Mouse (Mus musculus) heart, postnatal 0 days (tissue): ENCODE results near the gene Mre11a. TPM values are rescaled to one million over a fixed set of nuclear protein-coding genes. Genes with fewer than 3 reads are reported as not detected.

Experiments
- ATAC-seq: fragments of 200-750 bp; cut with Nextera tagmentation; 2 replicates; pipeline ENCODE4 v1.8.0; 2017; ENCODE audit warnings: low read depth, moderate number of reproducible peaks, moderate library complexity; ENCODE audit not compliant: insufficient read depth
- DNase-seq: peaks from one replicate; pipeline ENCODE4 v3.0.0-alpha.2; 2016; ENCODE audit warnings: low spot score
- H3K27ac ChIP-seq: fragments of 300-500 bp; sonication (generic); 2 replicates; pipeline ENCODE4 v1.5.1; 2014; ENCODE audit warnings: low read depth, mild to moderate bottlenecking
- H3K27me3 ChIP-seq: fragments of 300-500 bp; sonication (generic); 2 replicates; pipeline ENCODE4 v1.6.1; 2014; ENCODE audit warnings: low read length, mixed read lengths; ENCODE audit not compliant: control insufficient read depth, insufficient read depth
- H3K36me3 ChIP-seq: fragments of 300-500 bp; sonication (generic); replicated peaks from 2 replicates; pipeline ENCODE4 v1.6.1; 2014; ENCODE audit warnings: low read length, mixed read lengths; ENCODE audit not compliant: control insufficient read depth, insufficient read depth
- H3K4me1 ChIP-seq: fragments of 300-500 bp; sonication (generic); 2 replicates; pipeline ENCODE4 v1.6.1; 2014; ENCODE audit warnings: antibody characterized with exemption; ENCODE audit not compliant: control insufficient read depth, insufficient read depth
- H3K4me2 ChIP-seq: fragments of 300-500 bp; sonication (generic); 2 replicates; pipeline ENCODE4 v1.6.1; 2014; ENCODE audit warnings: low read depth, mild to moderate bottlenecking, low read length, moderate library complexity
- H3K4me3 ChIP-seq: fragments of 300-500 bp; sonication (generic); 2 replicates; pipeline ENCODE4 v1.5.1; 2014; ENCODE audit warnings: low read depth, low read length
- H3K9ac ChIP-seq: fragments of 300-500 bp; sonication (generic); replicated peaks from 2 replicates; pipeline ENCODE4 v1.6.1; 2014; ENCODE audit warnings: low read depth, low read length, mixed read lengths
- H3K9me3 ChIP-seq: fragments of 300-500 bp; sonication (generic); replicated peaks from 2 replicates; pipeline ENCODE4 v1.6.1; 2016; ENCODE audit warnings: low read length; ENCODE audit not compliant: control insufficient read depth
- CTCF ChIP-seq: IDR thresholded peaks from 2 replicates; pipeline ENCODE4 v1.5.1; 2016; ENCODE audit warnings: antibody characterized with exemption, control low read depth, low read depth
- EP300 ChIP-seq: IDR thresholded peaks from 2 replicates; pipeline ENCODE4 v1.6.1; 2016; ENCODE audit warnings: antibody characterized with exemption, low read depth
- WGBS: fragments of 180-500 bp; shearing (Covaris S2); extraction: QIAGEN DNeasy Blood & Tissue Kit; methylation state at CpG from one replicate; pipeline ENCODE4 v1.1.7; 2014; 5-methylcytosine and 5-hydroxymethylcytosine counted together
- polyA plus RNA-seq: library from polyadenylated mRNA; unstranded; fragments of >200 nt; fragmentation: Nextera tagmentation; extraction: Ambion mirVana; gene quantifications from 2 replicates; pipeline ENCODE4 v1.2.1, GENCODE M21; 2015
- total RNA-seq: library from RNA; depleted of rRNA; stranded (reverse); fragments of >200 nt; gene quantifications from 2 replicates; pipeline ENCODE4 v1.2.3, GENCODE M21; 2014; ENCODE audit warnings: low replicate concordance

Mre11a gene
- total and polyA plus RNA-seq, 2 experiments from 2014 or later, result 6.4 to 8.2 TPM

GRCm38 (mm10) chr9:14787356-14787755, 2.9 kb downstream of the Mre11a start:
- no peaks in the 10 kb centered on the region for H3K9me3 ChIP-seq
- no peaks in the 10 kb centered on the region for H3K27me3 ChIP-seq
- no peak for ATAC-seq
- 90% methylated on average over 6 of the region's 6 CpGs for WGBS
- no peak overlapping the region for H3K27ac ChIP-seq
- peaks cover 40% of the 10 kb centered on the region for H3K36me3 ChIP-seq
- TF ChIP-seq EP300 (no peak), CTCF (no peak)
- no peak for DNase-seq
- peaks cover 3% of the 10 kb centered on the region; the same call in 1 of the 2 replicates for H3K4me1 ChIP-seq
- H3K4me2 ChIP-seq, result no peak overlapping the region
- no peak overlapping the region for H3K9ac ChIP-seq
- no peak overlapping the region for H3K4me3 ChIP-seq

GRCm38 (mm10) chr9:14805714-14806113, 21.3 kb downstream of the Mre11a start:
- 85% methylated on average over 2 of the region's 2 CpGs for WGBS
- H3K36me3 ChIP-seq, result peaks cover 68% of the 10 kb centered on the region
- DNase-seq, result no peak
- no peaks in the 10 kb centered on the region for H3K9me3 ChIP-seq
- no peaks in the 10 kb centered on the region for H3K4me1 ChIP-seq
- H3K27me3 ChIP-seq, result no peaks in the 10 kb centered on the region
- no peak for ATAC-seq
- H3K4me3 ChIP-seq, result no peak overlapping the region
- no peak for TF ChIP-seq CTCF
- no peak for TF ChIP-seq EP300
- no peak overlapping the region for H3K9ac ChIP-seq
- H3K4me2 ChIP-seq, result no peak overlapping the region
- H3K27ac ChIP-seq, result no peak overlapping the region

DNA sequence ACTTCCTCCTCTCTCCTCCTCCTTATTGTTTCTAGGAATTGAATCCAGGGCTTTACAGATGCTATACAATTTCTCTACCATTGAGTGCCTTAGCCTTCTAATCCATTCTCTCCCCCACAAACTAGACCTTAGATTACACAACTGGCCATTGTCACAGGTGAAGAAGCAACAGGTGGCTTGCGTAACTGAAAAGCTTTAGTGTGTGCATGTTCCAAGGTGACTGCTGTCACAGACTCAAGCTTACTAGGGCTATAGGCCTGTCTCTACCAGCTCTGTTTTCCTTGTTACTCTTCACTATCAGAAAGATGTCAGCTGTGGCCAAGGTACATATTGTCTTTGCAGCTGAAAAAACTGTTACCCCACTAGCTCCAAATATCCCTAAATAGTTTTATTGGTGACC, 22.3 kb downstream of the Mre11a start:
- no peaks in the 10 kb centered on the region for H3K9me3 ChIP-seq
- H3K36me3 ChIP-seq, result peaks cover 72% of the 10 kb centered on the region
- no peaks in the 10 kb centered on the region for H3K27me3 ChIP-seq
- DNase-seq, result no peak
- ATAC-seq, result no peak
- no peaks in the 10 kb centered on the region for H3K4me1 ChIP-seq
- H3K27ac ChIP-seq, result no peak overlapping the region
- no peak overlapping the region for H3K4me2 ChIP-seq
- TF ChIP-seq CTCF (no peak), EP300 (no peak)
- WGBS, result 93% methylated on average over 1 of the region's 1 CpGs
- H3K4me3 ChIP-seq, result no peak overlapping the region
- H3K9ac ChIP-seq, result no peak overlapping the region

- no peaks in the 10 kb centered on the region for H3K4me1 ChIP-seq
- H3K9me3 ChIP-seq, result no peaks in the 10 kb centered on the region
- no peak for TF ChIP-seq EP300
- no peak for TF ChIP-seq CTCF
- H3K27ac ChIP-seq, result no peak overlapping the region
- H3K27me3 ChIP-seq, result no peaks in the 10 kb centered on the region
- no peak for DNase-seq
- H3K9ac ChIP-seq, result no peak overlapping the region
- peaks cover 72% of the 10 kb centered on the region for H3K36me3 ChIP-seq
- 88% methylated on average over 5 of the region's 5 CpGs for WGBS
- no peak for ATAC-seq
- H3K4me2 ChIP-seq, result no peak overlapping the region
- H3K4me3 ChIP-seq, result no peak overlapping the region
Observed at GRCm38 (mm10) chr9:14810111-14810510, 25.7 kb downstream of the Mre11a start.

- Histone ChIP-seq H3K9ac (no peak overlapping the region), H3K27ac (no peak overlapping the region), H3K36me3 (peaks cover 62% of the 10 kb centered on the region), H3K4me1 (no peaks in the 10 kb centered on the region), H3K27me3 (no peaks in the 10 kb centered on the region), H3K4me2 (no peak overlapping the region), H3K4me3 (no peak overlapping the region), H3K9me3 (no peaks in the 10 kb centered on the region)
- TF ChIP-seq EP300 (no peak), CTCF (no peak)
- DNase-seq (no peak), ATAC-seq (no peak)
Observed at GRCm38 (mm10) chr9:14821396-14821795, 36.9 kb downstream of the Mre11a start.

GRCm38 (mm10) chr9:14824840-14825239, 40.4 kb downstream of the Mre11a start:
- ATAC-seq, result no peak
- Histone ChIP-seq H3K4me3 (no peak overlapping the region), H3K36me3 (peaks cover 47% of the 10 kb centered on the region; the same call in 1 of the 2 replicates), H3K4me1 (no peaks in the 10 kb centered on the region), H3K27me3 (no peaks in the 10 kb centered on the region), H3K9ac (no peak overlapping the region), H3K27ac (no peak overlapping the region), H3K4me2 (no peak overlapping the region), H3K9me3 (no peaks in the 10 kb centered on the region)
- no peak for TF ChIP-seq CTCF
- TF ChIP-seq EP300, result no peak
- no peak for DNase-seq
- 81% methylated on average over 5 of the region's 5 CpGs for WGBS
